Mouse (Mus musculus) embryo, embryonic 10.5 days (tissue): Measurements from ENCODE around the gene Pml.
"Not testable (repeated sequence)": the region's sequence is repeated elsewhere in the genome, so short reads cannot be mapped to it uniquely, and the experiment has no call there.

ENCODE experiments used
- DNase-seq: peaks from one replicate; pipeline ENCODE4 v3.0.0-alpha.2; 2015; ENCODE audit warnings: low spot score

Gene Pml

GRCm38 (mm10) chr9:58271551-58271950 lies 22.0 kb upstream of the Pml start:
- not testable (repeated sequence) for DNase-seq

- no peak for DNase-seq
Measured at GRCm38 (mm10) chr9:58271109-58271508, 21.5 kb upstream of the Pml start.

GRCm38 (mm10) chr9:58270081-58270480 lies 20.5 kb upstream of the Pml start:
- no peak for DNase-seq

- DNase-seq, result peak; percentile 89
Measured at GRCm38 (mm10) chr9:58268384-58269313, 19.1 kb upstream of the Pml start.

- no peak for DNase-seq
Measured at GRCm38 (mm10) chr9:58267046-58267445, 17.5 kb upstream of the Pml start.

- no peak for DNase-seq
Measured at GRCm38 (mm10) chr9:58266571-58267011, 17.0 kb upstream of the Pml start.

- no peak for DNase-seq
Measured at GRCm38 (mm10) chr9:58265368-58265767, 15.8 kb upstream of the Pml start.

GRCm38 (mm10) chr9:58262507-58262906 lies 12.9 kb upstream of the Pml start:
- DNase-seq, result no peak

GRCm38 (mm10) chr9:58255704-58256685 lies 6.4 kb upstream of the Pml start:
- no peak for DNase-seq

- no peak for DNase-seq
Measured at GRCm38 (mm10) chr9:58255105-58255504, 5.5 kb upstream of the Pml start.

- DNase-seq, result not testable (repeated sequence)
Measured at GRCm38 (mm10) chr9:58253805-58254122, 4.2 kb upstream of the Pml start.

GRCm38 (mm10) chr9:58253033-58253804 lies 3.6 kb upstream of the Pml start, which contains the start of gene Stoml1:
Gene Stoml1 (plus strand): TSS chr9:58253164.
- DNase-seq, result peak; percentile 97

GRCm38 (mm10) chr9:58250730-58251129 lies 1.1 kb upstream of the Pml start:
- not testable (repeated sequence) for DNase-seq

- DNase-seq, result no peak
Measured at GRCm38 (mm10) chr9:58250322-58250721, 736 bp upstream of the Pml start.

- no peak for DNase-seq
Measured at GRCm38 (mm10) chr9:58248746-58249413, 706 bp downstream of the Pml start.

GRCm38 (mm10) chr9:58247064-58247759 lies 2.4 kb downstream of the Pml start:
- DNase-seq, result peak; percentile 88

- no peak for DNase-seq
Measured at GRCm38 (mm10) chr9:58246083-58246591, 3.4 kb downstream of the Pml start.

GRCm38 (mm10) chr9:58243696-58244095 lies 5.9 kb downstream of the Pml start:
- no peak for DNase-seq

- no peak for DNase-seq
Measured at GRCm38 (mm10) chr9:58242696-58243095, 6.9 kb downstream of the Pml start.

- DNase-seq, result no peak
Measured at GRCm38 (mm10) chr9:58241780-58242485, 7.7 kb downstream of the Pml start.
